Mouse (Mus musculus) hindbrain, embryonic 12.5 days (tissue): ENCODE results near the gene Wsb2. TPM values are rescaled to one million over a fixed set of nuclear protein-coding genes. Genes with fewer than 3 reads are reported as not detected.

Experiments used
- polyA plus RNA-seq: library from polyadenylated mRNA; unstranded; fragments of >200 nt; fragmentation: Nextera tagmentation; extraction: Ambion mirVana; gene quantifications from 2 replicates; pipeline ENCODE4 v1.2.1, GENCODE M21; 2016

The Wsb2 gene
- polyA plus RNA-seq, 1 experiment from 2014 or later: 127 TPM

Other genes starting within 250 kb of the Wsb2 start
- gene Suds3, start 241.2 kb upstream of the Wsb2 start, polyA plus RNA-seq: 118 and 120 TPM in 2 replicates
- gene Taok3, start 237.2 kb upstream of the Wsb2 start, polyA plus RNA-seq: 30.6 and 31.8 TPM in 2 replicates
- 793 and 794 TPM in 2 replicates for gene Pebp1, start 69.7 kb upstream of the Wsb2 start, polyA plus RNA-seq
- gene Vsig10, start 38.2 kb upstream of the Wsb2 start, polyA plus RNA-seq: 3.7 and 4.1 TPM in 2 replicates
- gene Rfc5, start 31.7 kb downstream of the Wsb2 start, polyA plus RNA-seq: 55.3 and 62.2 TPM in 2 replicates
- gene Ksr2, start 56.7 kb downstream of the Wsb2 start, polyA plus RNA-seq: 3.9 and 4.4 TPM in 2 replicates